ENCODE assay signal across 1 mouse cellular context in the genomic region with DNA sequence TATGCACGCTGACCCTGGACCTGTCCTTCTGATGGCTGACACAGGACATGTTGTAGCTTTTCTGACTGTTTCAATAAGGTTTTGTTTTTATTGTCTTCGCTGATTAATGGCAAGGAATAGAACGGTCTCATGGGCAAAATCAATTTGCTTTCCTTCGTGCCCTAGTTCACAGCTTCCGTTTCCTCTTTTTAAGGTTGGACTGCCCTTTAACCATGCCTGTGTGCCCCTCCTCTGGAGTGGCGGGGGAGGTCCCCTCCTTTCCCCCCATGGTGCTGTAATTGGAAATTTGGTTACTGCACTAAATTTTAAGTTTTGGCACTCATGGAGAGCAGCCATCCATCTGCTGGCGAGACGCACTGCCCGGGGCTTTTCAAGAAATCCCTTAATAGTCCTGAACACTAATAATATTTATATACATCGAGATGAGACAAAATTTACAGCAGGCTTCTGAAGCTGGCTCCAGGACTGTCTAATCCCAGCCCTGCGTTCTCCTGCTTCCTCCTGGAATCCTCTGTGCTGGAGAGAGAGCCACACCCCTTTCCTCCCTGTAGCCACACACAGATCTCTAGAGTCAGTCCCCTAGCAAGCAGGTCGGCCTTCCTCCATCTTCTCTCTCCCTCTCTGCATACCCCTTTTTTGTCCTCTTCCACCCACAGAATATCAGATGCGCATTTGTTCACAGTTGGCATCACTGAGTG.
TF ChIP-seq lines count a peak whose summit lies in the region.

No protein-coding gene starts in this region.

TF ChIP-seq in CH12.LX, 34 proteins besides CTCF, POLR2A, EP300 and RAD21 (continued from another document):
- TF ChIP-seq BHLHE40 (IDR thresholded peaks at IDR 0.05; ENCODE audit: low read depth, low read length) (no peak), ETS1 (conservative IDR thresholded peaks at IDR 0.05; ENCODE audit: low read depth, low read length) (no peak)
TF ChIP-seq in CH12.LX: peak in this region for 0.
